Mouse (Mus musculus) small intestine, adult 2 months (tissue): Measurements from ENCODE around the gene Tlk1. TPM values are rescaled to one million over a fixed set of nuclear protein-coding genes. Genes with fewer than 3 reads are reported as not detected.

Source experiments
- H3K27ac ChIP-seq: fragments of 200-500 bp; 2 replicates; pipeline ENCODE4 v1.5.1; 2012; ENCODE audit warnings: low read depth, low read length, control low read depth, inconsistent platforms; ENCODE audit not compliant: insufficient read depth
- H3K27me3 ChIP-seq: fragments of 200-500 bp; 2 replicates; pipeline ENCODE4 v1.6.1; 2012; ENCODE audit warnings: mild to moderate bottlenecking, moderate library complexity, low read length, inconsistent platforms; ENCODE audit not compliant: control insufficient read depth, insufficient read depth
- H3K36me3 ChIP-seq: fragments of 200-500 bp; 2 replicates; pipeline ENCODE4 v1.6.1; 2012; ENCODE audit warnings: mild to moderate bottlenecking, low read length, control low read depth, inconsistent platforms; ENCODE audit not compliant: control insufficient read depth, insufficient read depth
- H3K4me1 ChIP-seq: fragments of 200-500 bp; 2 replicates; pipeline ENCODE4 v1.6.1; 2012; ENCODE audit warnings: low read length, inconsistent platforms, mixed read lengths; ENCODE audit not compliant: control insufficient read depth, insufficient read depth, insufficient read length
- H3K4me3 ChIP-seq: fragments of 200-500 bp; 2 replicates; pipeline ENCODE4 v1.5.1; 2012; ENCODE audit warnings: low read depth, mild to moderate bottlenecking, control low read depth, inconsistent platforms, low read length, moderate library complexity
- CTCF ChIP-seq: fragments of 200-500 bp; IDR thresholded peaks from 2 replicates; pipeline ENCODE4 v1.5.1; 2012; ENCODE audit warnings: low read depth, mild to moderate bottlenecking, control low read depth, inconsistent platforms, low read length, moderate library complexity, mixed read lengths; ENCODE audit not compliant: insufficient replicate concordance, insufficient read length; ENCODE audit errors: extremely low read depth
- POLR2A ChIP-seq: fragments of 200-500 bp; IDR thresholded peaks from 2 replicates; pipeline ENCODE4 v1.6.1; 2012; ENCODE audit warnings: low read depth, mild to moderate bottlenecking, control low read depth, inconsistent platforms, low read length, moderate library complexity
- WGBS: fragments of 180-500 bp; shearing (Covaris S2); methylation state at CpG from one replicate; pipeline ENCODE4 v1.1.7; 2018; 5-methylcytosine and 5-hydroxymethylcytosine counted together
- polyA plus RNA-seq: library from polyadenylated mRNA; depleted of rRNA; stranded (reverse); fragments of >200 nt; gene quantifications from 2 replicates; pipeline ENCODE4 v1.2.3, GENCODE M21; 2012

Gene Tlk1
- polyA plus RNA-seq, 1 experiment: 6.5 TPM

DNA sequence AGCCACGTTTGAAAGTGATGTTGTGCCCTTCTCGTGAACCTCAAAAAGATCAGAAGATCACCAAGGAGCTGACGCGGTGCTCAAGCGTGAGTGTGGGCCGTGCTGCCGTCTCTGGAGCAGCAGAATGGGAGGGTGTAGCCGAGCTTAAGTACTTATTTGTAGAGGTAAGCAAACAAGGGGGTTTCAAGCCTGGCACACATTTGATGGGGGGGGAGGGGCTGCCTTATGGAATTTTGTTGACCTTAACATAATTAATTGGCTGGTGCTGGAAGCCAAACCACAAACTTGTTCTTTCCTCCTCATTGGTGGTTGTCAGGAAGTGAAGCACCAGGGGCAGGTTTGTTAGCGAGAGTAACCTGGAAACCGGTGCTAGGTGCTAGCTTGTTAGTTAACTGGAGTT lies 129.8 kb downstream of the Tlk1 start:
- Histone ChIP-seq H3K4me1 (peaks cover 14% of the 10 kb centered on the region), H3K4me3 (no peak overlapping the region), H3K36me3 (peaks cover 11% of the 10 kb centered on the region), H3K27me3 (no peaks in the 10 kb centered on the region), H3K27ac (no peak overlapping the region)
- no peak for TF ChIP-seq CTCF
- no peak for TF ChIP-seq POLR2A
- WGBS: 82% methylated on average over 10 of the region's 10 CpGs

DNA sequence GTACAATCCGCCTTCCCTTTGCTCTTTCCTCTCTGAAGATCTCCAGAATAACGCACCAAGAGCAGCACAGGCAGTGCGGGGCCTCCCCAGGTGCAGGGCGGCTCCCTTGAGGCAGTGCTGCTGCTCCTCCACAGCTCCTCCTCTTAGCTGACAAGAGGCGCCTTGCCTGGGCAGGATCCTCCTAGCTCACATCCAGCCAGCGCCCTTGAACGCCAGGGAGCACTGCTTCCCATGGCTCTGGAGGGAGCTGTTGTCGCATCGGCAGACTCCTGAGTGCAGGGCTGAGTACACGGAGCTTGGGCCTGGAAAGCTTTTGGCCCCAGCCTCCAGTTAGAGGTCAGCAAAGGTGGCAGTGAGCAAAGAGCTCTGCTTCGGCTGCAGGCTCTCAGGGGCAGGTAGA lies 135.3 kb downstream of the Tlk1 start:
- WGBS: 85% methylated on average over 11 of the region's 11 CpGs
- no peak overlapping the region for H3K4me3 ChIP-seq
- H3K4me1 ChIP-seq: no peaks in the 10 kb centered on the region
- no peak overlapping the region for H3K27ac ChIP-seq
- TF ChIP-seq POLR2A (no peak), CTCF (no peak)
- peaks cover 59% of the 10 kb centered on the region for H3K36me3 ChIP-seq
- H3K27me3 ChIP-seq: no peaks in the 10 kb centered on the region

DNA sequence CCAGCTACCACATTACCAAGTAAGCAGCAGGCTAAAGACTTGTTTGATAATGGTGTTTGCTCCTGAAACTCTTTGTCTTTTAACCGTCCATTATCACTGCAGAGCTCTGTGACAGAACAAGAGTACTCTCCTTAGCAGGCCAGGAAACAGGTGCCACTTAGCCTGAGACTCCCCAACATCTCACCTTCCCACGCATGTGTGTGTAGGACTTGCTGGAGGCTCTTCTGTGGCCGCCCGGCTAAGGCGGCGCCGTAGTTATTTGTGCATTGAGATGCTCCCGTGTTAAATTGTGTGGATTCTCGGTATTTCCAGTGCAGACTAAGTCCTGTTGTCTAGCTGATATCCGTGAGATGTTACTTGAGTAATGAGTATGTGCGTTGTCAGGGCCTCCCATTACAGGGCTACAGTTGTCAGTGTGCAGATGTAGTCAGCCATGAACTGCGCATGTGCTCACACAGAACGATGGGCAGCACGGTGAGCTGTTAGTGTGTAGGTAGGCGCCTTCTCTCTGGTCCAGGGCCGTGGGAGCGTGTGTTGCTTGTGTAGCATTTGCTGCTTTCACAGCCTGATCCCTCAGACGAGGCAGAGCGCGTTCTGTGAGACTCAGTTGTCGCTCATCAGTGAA lies 137.0 kb downstream of the Tlk1 start:
- no peak overlapping the region for H3K27ac ChIP-seq
- TF ChIP-seq CTCF: no peak
- no peak for TF ChIP-seq POLR2A
- WGBS: 95% methylated on average over 21 of the region's 21 CpGs
- H3K4me3 ChIP-seq: no peak overlapping the region
- H3K4me1 ChIP-seq: no peaks in the 10 kb centered on the region
- H3K36me3 ChIP-seq: peaks cover 73% of the 10 kb centered on the region
- no peaks in the 10 kb centered on the region for H3K27me3 ChIP-seq

DNA sequence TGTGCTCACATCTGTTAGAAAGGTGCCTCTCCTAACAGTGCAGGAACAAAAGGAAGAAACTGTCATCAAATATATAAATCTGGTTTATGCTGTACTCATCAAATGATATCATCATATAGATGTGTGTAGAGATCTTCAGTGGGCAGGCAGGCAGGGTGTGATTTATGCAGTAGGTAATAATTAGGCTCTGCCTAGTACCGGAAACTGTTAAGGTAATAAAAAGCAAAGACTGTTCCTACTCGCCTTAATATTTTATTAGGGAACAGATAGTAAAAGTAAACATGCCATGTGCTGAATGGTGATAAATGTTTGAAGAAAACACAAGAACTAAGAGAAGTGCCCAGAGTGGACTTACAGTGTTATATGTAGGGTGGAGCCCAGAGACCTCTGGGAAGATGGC lies 143.2 kb downstream of the Tlk1 start:
- WGBS: 25% methylated on average over 2 of the region's 2 CpGs
- peaks cover 76% of the 10 kb centered on the region for H3K36me3 ChIP-seq

DNA sequence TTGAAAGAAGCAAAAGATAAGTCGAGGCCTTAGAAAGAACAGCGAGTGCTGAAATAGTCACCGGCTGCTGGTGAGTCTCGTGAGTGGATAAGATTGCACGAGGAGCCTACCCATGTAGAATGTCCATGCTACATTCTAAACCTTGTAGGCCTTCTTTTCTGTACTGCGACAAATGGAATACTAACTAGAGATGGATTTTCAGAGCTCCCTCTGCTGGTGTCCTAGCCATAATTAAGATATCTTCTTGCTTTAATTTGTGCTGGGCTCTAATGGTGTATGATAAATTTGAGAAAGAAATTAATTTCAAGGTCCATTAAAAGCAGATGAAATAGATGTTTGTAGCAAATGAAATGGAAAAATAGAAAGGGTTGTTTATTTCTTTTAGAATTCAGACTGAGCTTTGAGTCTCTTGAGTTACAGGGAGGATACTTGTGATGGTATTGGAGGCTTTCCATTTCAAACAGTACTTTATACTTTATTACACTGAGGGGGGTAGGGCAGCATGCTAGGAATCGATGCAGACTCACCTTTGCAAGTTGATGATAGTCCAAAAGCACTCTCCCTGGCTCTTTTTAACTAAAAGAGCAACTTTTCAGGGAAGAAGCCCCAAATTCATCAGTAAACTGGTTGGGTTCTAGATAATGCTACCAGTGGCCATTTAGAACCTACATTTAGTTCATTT lies 151.9 kb downstream of the Tlk1 start:
- Histone ChIP-seq H3K27me3 (no peaks in the 10 kb centered on the region), H3K36me3 (peaks cover 19% of the 10 kb centered on the region), H3K4me1 (peaks cover 7% of the 10 kb centered on the region), H3K4me3 (no peak overlapping the region), H3K27ac (no peak overlapping the region)
- WGBS: 60% methylated on average over 7 of the region's 7 CpGs
- TF ChIP-seq POLR2A: no peak
- no peak for TF ChIP-seq CTCF

More for the DNA sequence above, 143.2 kb downstream of the Tlk1 start:
- Histone ChIP-seq H3K27ac (no peak overlapping the region), H3K4me1 (peaks cover 3% of the 10 kb centered on the region; the same call in 1 of the 2 replicates), H3K4me3 (no peak overlapping the region), H3K27me3 (no peaks in the 10 kb centered on the region)
- no peak for TF ChIP-seq CTCF
- TF ChIP-seq POLR2A: no peak

DNA sequence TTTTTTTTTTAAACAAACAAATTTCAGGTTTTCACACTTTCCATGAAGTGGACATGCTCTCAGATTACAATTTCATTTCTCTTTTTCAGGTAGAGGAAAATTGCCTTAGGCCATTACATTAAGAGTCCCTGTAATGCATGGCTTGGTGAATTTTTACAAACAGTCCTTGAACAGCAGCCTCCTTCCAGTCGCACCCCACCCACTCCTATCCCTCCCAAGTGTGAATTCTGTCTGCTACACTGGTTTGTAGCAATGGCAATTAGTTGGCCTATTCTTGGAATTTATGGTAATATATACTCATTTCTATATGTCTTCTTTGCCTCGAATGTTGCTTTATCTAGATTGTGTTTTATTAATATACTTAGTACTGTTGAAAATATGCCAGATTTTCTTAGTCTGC lies 153.1 kb downstream of the Tlk1 start:
- no peak for TF ChIP-seq POLR2A
- no peak for TF ChIP-seq CTCF

DNA sequence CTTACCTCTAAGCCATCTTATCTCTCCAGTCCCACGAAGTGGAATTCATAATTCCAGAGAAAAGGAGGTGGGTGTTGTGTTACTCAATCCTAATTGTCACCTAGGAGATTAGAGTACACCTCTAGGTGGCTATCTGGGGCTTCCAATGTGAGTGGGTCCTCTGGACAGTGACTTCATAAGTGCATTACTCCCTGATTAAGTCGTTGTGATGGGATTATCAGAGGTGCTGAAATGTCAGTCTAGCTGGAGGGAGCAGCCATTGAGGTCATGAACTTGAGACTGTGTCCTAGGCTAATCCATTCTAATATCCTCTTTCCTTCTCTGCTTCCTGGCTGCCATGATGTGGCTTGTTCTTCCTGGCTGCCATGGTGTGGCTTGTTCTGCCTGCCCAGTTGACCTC lies 155.6 kb downstream of the Tlk1 start:
- H3K36me3 ChIP-seq: peaks cover 8% of the 10 kb centered on the region
- WGBS: 36% methylated on average over 2 of the region's 2 CpGs
- H3K27me3 ChIP-seq: no peaks in the 10 kb centered on the region
- no peak overlapping the region for H3K27ac ChIP-seq
- H3K4me1 ChIP-seq: peaks cover 7% of the 10 kb centered on the region
- no peak overlapping the region for H3K4me3 ChIP-seq
- no peak for TF ChIP-seq CTCF
- TF ChIP-seq POLR2A: no peak

More for the DNA sequence above, 153.1 kb downstream of the Tlk1 start:
- WGBS: 60% methylated on average over 2 of the region's 2 CpGs
- Histone ChIP-seq H3K36me3 (peaks cover 11% of the 10 kb centered on the region), H3K4me3 (no peak overlapping the region), H3K27ac (no peak overlapping the region), H3K27me3 (no peaks in the 10 kb centered on the region), H3K4me1 (peaks cover 7% of the 10 kb centered on the region)
